Mouse (Mus musculus) kidney, postnatal 0 days (tissue): Measurements from ENCODE around the gene Megf8. TPM values are rescaled to one million over a fixed set of nuclear protein-coding genes. Genes with fewer than 3 reads are reported as not detected.

ENCODE experiments used
- ATAC-seq: fragments of 200-750 bp; cut with Nextera tagmentation; replicated peaks from 2 replicates; pipeline ENCODE4 v1.8.0; 2017; ENCODE audit warnings: low read depth, moderate number of reproducible peaks, moderate TSS enrichment, moderate library complexity; ENCODE audit not compliant: low FRiP score
- DNase-seq: peaks from one replicate; pipeline ENCODE4 v3.0.0-alpha.2; 2016; ENCODE audit warnings: low spot score
- H3K27ac ChIP-seq: fragments of 300-500 bp; sonication (generic); 2 replicates; pipeline ENCODE4 v1.5.1; 2014; ENCODE audit warnings: mild to moderate bottlenecking
- H3K27me3 ChIP-seq: fragments of 300-500 bp; sonication (generic); 2 replicates; pipeline ENCODE4 v1.6.1; 2014; ENCODE audit warnings: low read length, mixed read lengths; ENCODE audit not compliant: insufficient read depth
- H3K36me3 ChIP-seq: fragments of 300-500 bp; sonication (generic); 2 replicates; pipeline ENCODE4 v1.6.1; 2014; ENCODE audit warnings: low read length, mixed read lengths; ENCODE audit not compliant: insufficient read depth
- H3K4me1 ChIP-seq: fragments of 300-500 bp; sonication (generic); replicated peaks from 2 replicates; pipeline ENCODE4 v1.6.1; 2014; ENCODE audit warnings: antibody characterized with exemption, low read length, mixed read lengths; ENCODE audit not compliant: insufficient read depth
- H3K4me2 ChIP-seq: fragments of 300-500 bp; sonication (generic); 2 replicates; pipeline ENCODE4 v1.6.1; 2014; ENCODE audit warnings: mild to moderate bottlenecking, low read length, moderate library complexity, mixed read lengths
- H3K4me3 ChIP-seq: fragments of 300-500 bp; sonication (generic); replicated peaks from 2 replicates; pipeline ENCODE4 v1.5.1; 2014; ENCODE audit warnings: low read depth, low read length
- H3K9ac ChIP-seq: fragments of 300-500 bp; sonication (generic); 2 replicates; pipeline ENCODE4 v1.6.1; 2014; ENCODE audit warnings: low read depth, low read length
- H3K9me3 ChIP-seq: fragments of 300-500 bp; sonication (generic); replicated peaks from 2 replicates; pipeline ENCODE4 v1.6.1; 2016; ENCODE audit warnings: low read length, inconsistent platforms, mixed read lengths
- CTCF ChIP-seq: IDR thresholded peaks from 2 replicates; pipeline ENCODE4 v1.5.1; 2016; ENCODE audit warnings: antibody characterized with exemption, low read depth, mild to moderate bottlenecking, moderate library complexity
- WGBS: fragments of 180-500 bp; shearing (Covaris S2); extraction: QIAGEN DNeasy Blood & Tissue Kit; methylation state at CpG from one replicate; pipeline ENCODE4 v1.1.7; 2014; 5-methylcytosine and 5-hydroxymethylcytosine counted together
- polyA plus RNA-seq: library from polyadenylated mRNA; unstranded; fragments of >200 nt; fragmentation: Nextera tagmentation; extraction: Ambion mirVana; gene quantifications from 2 replicates; pipeline ENCODE4 v1.2.1, GENCODE M21; 2015

The Megf8 gene
- polyA plus RNA-seq, 1 experiment from 2014 or later: 8.1 TPM

DNA sequence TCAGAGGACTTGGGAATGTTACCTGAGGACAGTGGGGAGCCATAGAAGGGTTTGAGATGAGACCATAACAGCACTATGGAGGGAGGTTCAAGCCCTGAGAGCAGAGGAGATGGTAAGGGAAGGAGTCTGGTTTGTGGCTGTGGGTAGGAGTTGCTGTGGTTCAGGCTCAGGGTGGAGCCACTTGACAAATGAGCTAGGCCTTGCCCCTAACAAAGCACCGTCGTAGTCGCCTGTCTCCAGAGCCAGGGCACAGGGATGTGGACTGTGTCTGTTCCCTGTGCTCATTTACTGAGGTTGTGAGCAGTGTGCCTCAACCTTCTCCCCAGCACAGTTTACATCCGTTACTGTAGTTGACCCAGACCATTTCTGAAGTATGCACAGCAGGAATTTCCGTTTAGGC lies 42.4 kb upstream of the Megf8 start:
- WGBS: 35% methylated on average over 5 of the region's 5 CpGs
- no peak for TF ChIP-seq CTCF
- Histone ChIP-seq H3K27me3 (no peaks in the 10 kb centered on the region), H3K9me3 (no peaks in the 10 kb centered on the region), H3K27ac (no peak overlapping the region), H3K36me3 (peaks cover 22% of the 10 kb centered on the region), H3K4me3 (no peak overlapping the region), H3K4me1 (peaks cover 26% of the 10 kb centered on the region), H3K4me2 (no peak overlapping the region), H3K9ac (peak overlapping the region; percentile 19; the same call in 1 of the 2 replicates)
- ATAC-seq: no peak
- DNase-seq: no peak

GRCm38 (mm10) chr7:25274996-25275395 lies 42.0 kb upstream of the Megf8 start:
- Histone ChIP-seq H3K9ac (0 out of 2 replicates have a peak overlapping the region, but pooled peaks have one; percentile 19), H3K27ac (no peak overlapping the region)
- 88% methylated on average over 3 of the region's 3 CpGs for WGBS

DNA sequence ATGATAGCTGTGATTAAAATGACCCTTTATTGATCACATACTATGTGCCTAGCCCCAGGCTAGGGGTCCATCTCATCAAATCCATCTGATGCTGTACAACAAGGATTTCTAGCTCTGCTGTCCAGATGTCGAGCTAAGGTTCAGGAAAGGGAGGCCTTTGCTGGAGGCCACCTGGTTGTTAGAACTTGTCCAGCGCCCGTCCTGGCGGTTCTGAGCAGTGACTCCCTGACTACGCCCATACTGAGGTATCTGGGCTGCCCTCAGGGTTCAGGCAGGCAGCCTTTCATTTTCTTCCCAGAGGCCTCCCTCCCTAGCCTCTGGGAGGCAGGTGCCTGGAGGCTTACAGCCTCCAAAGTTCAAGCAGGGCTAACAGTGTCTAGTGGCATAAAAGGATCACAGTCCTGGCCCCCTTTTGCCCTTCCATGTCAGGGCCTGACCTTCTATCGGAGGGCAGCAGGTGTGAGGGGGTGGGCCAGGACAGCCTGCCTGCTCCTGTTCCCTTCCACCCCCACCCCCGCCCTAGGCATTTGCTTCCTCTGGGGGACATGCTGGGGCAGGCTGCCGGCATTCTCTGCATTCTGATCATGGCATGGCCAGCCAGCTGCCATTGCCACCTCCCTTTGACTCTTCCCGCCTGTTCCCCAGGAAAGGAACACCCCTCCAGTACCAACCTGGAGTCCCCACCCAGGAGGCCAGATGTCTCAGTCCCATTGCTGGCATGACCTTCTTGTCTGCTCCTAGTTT lies 41.2 kb upstream of the Megf8 start:
- Histone ChIP-seq H3K4me1 (peaks cover 33% of the 10 kb centered on the region), H3K27me3 (no peaks in the 10 kb centered on the region), H3K27ac (peak overlapping the region; percentile 54), H3K9me3 (no peaks in the 10 kb centered on the region), H3K36me3 (peaks cover 22% of the 10 kb centered on the region), H3K4me2 (no peak overlapping the region), H3K4me3 (no peak overlapping the region), H3K9ac (no peak overlapping the region)
- ATAC-seq (no peak), DNase-seq (no peak)
- TF ChIP-seq CTCF: no peak
- WGBS: 44% methylated on average over 9 of the region's 9 CpGs

More at GRCm38 (mm10) chr7:25274996-25275395, 42.0 kb upstream of the Megf8 start:
- no peak for TF ChIP-seq CTCF
- Histone ChIP-seq H3K9me3 (no peaks in the 10 kb centered on the region), H3K27me3 (no peaks in the 10 kb centered on the region), H3K4me1 (peaks cover 26% of the 10 kb centered on the region), H3K4me3 (no peak overlapping the region), H3K36me3 (peaks cover 22% of the 10 kb centered on the region), H3K4me2 (no peak overlapping the region)
- no peak for DNase-seq
- no peak for ATAC-seq

DNA sequence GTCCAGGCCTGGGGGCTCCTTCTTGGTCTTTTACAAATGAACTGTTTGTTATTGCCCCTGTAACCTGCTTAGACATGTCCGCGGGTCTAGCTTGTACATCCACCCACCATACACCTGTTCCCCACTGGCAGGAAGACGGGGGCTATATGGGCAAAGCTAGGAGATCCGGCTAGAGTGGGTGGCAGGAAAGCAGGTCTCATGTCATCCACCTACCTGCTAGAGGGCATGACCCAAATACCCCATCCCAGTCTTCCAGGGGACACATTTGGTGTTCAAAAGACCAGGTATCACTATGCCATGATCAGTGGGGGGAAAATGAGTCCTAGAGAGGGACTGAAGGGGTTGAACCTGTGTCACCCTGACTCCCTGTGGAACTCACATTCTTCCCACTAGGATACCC lies 39.6 kb upstream of the Megf8 start:
- Histone ChIP-seq H3K27ac (peak overlapping the region; percentile 96; the same call in 1 of the 2 replicates), H3K36me3 (peaks cover 10% of the 10 kb centered on the region), H3K9ac (0 out of 2 replicates have a peak overlapping the region, but pooled peaks have one; percentile 10), H3K4me3 (no peak overlapping the region), H3K9me3 (no peaks in the 10 kb centered on the region), H3K27me3 (no peaks in the 10 kb centered on the region), H3K4me2 (peak overlapping the region; percentile 97; the same call in 1 of the 2 replicates), H3K4me1 (peaks cover 40% of the 10 kb centered on the region)
- 85% methylated on average over 4 of the region's 4 CpGs for WGBS
- DNase-seq (no peak), ATAC-seq (no peak)
- TF ChIP-seq CTCF: no peak

GRCm38 (mm10) chr7:25277998-25278340 lies 39.0 kb upstream of the Megf8 start:
- Histone ChIP-seq H3K9me3 (no peaks in the 10 kb centered on the region), H3K27me3 (no peaks in the 10 kb centered on the region), H3K27ac (peak overlapping the region; percentile 96), H3K9ac (peak overlapping the region; percentile 67), H3K4me2 (peak overlapping the region; percentile 97), H3K4me3 (peak overlapping the region; percentile 62), H3K36me3 (peaks cover 5% of the 10 kb centered on the region; the same call in 1 of the 2 replicates), H3K4me1 (peaks cover 40% of the 10 kb centered on the region)
- 12% methylated on average over 4 of the region's 4 CpGs for WGBS
- DNase-seq (no peak), ATAC-seq (no peak)
- no peak; the same call in 1 of the 2 replicates for TF ChIP-seq CTCF

DNA sequence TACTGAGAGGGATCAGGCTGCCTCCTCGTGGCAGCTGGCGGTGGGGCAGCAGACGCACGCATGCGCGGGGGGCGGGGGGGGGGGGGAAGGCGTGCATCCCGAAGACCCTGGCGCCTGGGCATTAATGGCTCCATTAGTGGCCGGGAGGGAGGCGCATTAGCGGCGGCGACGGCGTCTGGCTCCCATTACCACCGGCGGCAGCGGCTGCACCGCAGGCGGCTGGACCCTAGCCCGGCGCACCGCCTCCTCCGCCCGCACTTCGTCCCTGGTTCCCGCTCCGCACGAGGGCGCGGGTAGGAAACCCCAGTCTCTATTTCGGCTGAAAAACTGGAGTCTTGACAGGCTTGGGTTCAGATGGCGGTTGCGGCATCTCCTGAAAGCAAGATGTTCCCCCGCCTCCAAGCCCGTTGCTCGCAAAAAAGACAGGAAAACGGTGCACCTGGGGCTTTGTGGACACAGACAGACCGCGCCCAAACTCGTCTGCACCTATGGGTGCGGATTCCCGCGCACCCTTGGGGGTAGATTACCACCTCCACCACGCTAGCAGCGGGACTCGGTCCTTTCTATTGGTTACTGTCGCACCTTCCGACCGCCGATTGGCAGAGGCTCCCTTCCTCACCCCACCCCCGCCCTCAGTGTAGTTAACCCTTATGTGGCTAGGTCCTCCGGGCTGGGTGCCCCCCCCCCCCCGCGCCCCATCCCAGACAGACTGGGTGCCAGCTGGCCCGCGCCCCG lies 38.5 kb upstream of the Megf8 start:
- Histone ChIP-seq H3K9ac (peak overlapping the region; percentile 67), H3K36me3 (no peaks in the 10 kb centered on the region), H3K4me1 (peaks cover 42% of the 10 kb centered on the region), H3K9me3 (no peaks in the 10 kb centered on the region), H3K4me2 (peak overlapping the region; percentile 97), H3K27ac (peak overlapping the region; percentile 96), H3K4me3 (peak overlapping the region; percentile 62), H3K27me3 (no peaks in the 10 kb centered on the region)
- TF ChIP-seq CTCF: peak; percentile 68; the same call in 1 of the 2 replicates
- ATAC-seq (peak; percentile 50), DNase-seq (peak; percentile 90)
- under 1% methylated on average over 54 of the region's 60 CpGs for WGBS
